In the genomic region with DNA sequence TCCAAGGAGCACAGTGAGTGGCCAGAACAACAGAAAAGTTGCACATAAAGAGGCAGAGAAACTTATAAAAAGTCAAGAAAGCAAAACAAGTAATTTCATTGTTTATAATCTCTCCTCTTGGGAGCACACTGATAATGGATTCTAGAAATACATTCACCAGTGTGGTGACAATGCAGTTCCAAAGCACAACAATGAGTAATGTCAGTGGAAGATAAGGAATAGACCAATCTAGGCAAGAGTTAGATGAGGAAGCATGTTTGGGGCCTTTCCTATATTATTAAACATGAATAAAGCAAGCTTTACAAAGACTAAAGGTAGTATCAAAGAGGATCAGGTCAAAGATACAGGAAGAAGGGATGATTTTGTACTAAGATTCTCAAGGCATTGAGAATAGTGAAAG, we compare ENCODE assay signal across 33 mouse cellular contexts.
"Had no signal": no experiment of that assay in that cellular context is flagged by ENCODE, and none has a peak within 500 bp of the region (broad histone marks: within the 10 kb centered on the region; RNA-seq: fewer than 3 reads in every experiment).

No protein-coding gene starts in this region.

- H3K9me3 ChIP-seq: limb, embryonic 10.5 days; limb, embryonic 12.5 days; limb, embryonic 13.5 days; limb, embryonic 15.5 days; liver, embryonic 12.5 days; liver, embryonic 13.5 days; liver, embryonic 15.5 days; lung, embryonic 15.5 days; midbrain, embryonic 10.5 days; midbrain, embryonic 12.5 days; midbrain, embryonic 13.5 days; midbrain, embryonic 15.5 days; neural tube, embryonic 12.5 days; neural tube, embryonic 13.5 days had no signal

- H3K4me3 ChIP-seq: limb, embryonic 10.5 days; limb, embryonic 12.5 days; limb, embryonic 13.5 days; limb, embryonic 15.5 days; liver, embryonic 12.5 days; liver, embryonic 13.5 days; liver, embryonic 15.5 days; lung, embryonic 15.5 days; megakaryocyte, embryonic 14.5 days; midbrain, embryonic 10.5 days; midbrain, embryonic 12.5 days; midbrain, embryonic 13.5 days; midbrain, embryonic 15.5 days; myocyte; neural tube, embryonic 12.5 days; neural tube, embryonic 13.5 days had no signal

- H3K4me1 ChIP-seq: limb, embryonic 10.5 days; limb, embryonic 12.5 days; limb, embryonic 13.5 days; limb, embryonic 15.5 days; liver, embryonic 12.5 days; liver, embryonic 13.5 days; liver, embryonic 15.5 days; lung, embryonic 15.5 days; megakaryocyte, embryonic 14.5 days; midbrain, embryonic 10.5 days; midbrain, embryonic 12.5 days; midbrain, embryonic 13.5 days; midbrain, embryonic 15.5 days; neural tube, embryonic 12.5 days; neural tube, embryonic 13.5 days had no signal

- H3K9ac ChIP-seq: limb, embryonic 12.5 days; limb, embryonic 13.5 days; limb, embryonic 15.5 days; liver, embryonic 12.5 days; liver, embryonic 13.5 days; liver, embryonic 14.5 days; liver, embryonic 15.5 days; liver, postnatal 0 days; lung, embryonic 14.5 days; lung, embryonic 15.5 days; midbrain, embryonic 12.5 days; midbrain, embryonic 13.5 days; midbrain, embryonic 15.5 days; neural tube, embryonic 12.5 days; neural tube, embryonic 13.5 days had no signal

- ATAC-seq: liver, postnatal 0 days; lung, postnatal 0 days; midbrain, embryonic 13.5 days; midbrain, embryonic 15.5 days; midbrain, embryonic 16.5 days had no signal

- DNase-seq: left cerebral cortex, postnatal 4 days; liver; liver, embryonic 13.5 days; liver, postnatal 0 days; lung, adult 18-20 months; lung, adult 2 months; lung, embryonic 14.5 days; lung, postnatal 10 days; lung, postnatal 14 days; lung, postnatal 36 days; lung, postnatal 4 days; midbrain, embryonic 14.5 days had no signal

- H3K4me2 ChIP-seq: limb, embryonic 12.5 days; limb, embryonic 13.5 days; limb, embryonic 15.5 days; liver, embryonic 11.5 days; liver, embryonic 12.5 days; liver, embryonic 13.5 days; liver, embryonic 15.5 days; lung, embryonic 14.5 days; lung, embryonic 15.5 days; midbrain, embryonic 11.5 days; midbrain, embryonic 12.5 days; midbrain, embryonic 13.5 days; midbrain, embryonic 15.5 days; neural tube, embryonic 12.5 days; neural tube, embryonic 13.5 days had no signal

- H3K27ac ChIP-seq: limb, embryonic 10.5 days; limb, embryonic 12.5 days; limb, embryonic 13.5 days; limb, embryonic 15.5 days; liver, embryonic 12.5 days; liver, embryonic 13.5 days; liver, embryonic 14.5 days; liver, embryonic 15.5 days; lung, embryonic 15.5 days; macrophage; midbrain, embryonic 10.5 days; midbrain, embryonic 12.5 days; midbrain, embryonic 13.5 days; midbrain, embryonic 15.5 days; neural tube, embryonic 12.5 days; neural tube, embryonic 13.5 days had no signal

- H3K36me3 ChIP-seq: limb, embryonic 10.5 days; limb, embryonic 12.5 days; limb, embryonic 13.5 days; limb, embryonic 15.5 days; liver, embryonic 12.5 days; liver, embryonic 13.5 days; liver, embryonic 15.5 days; lung, embryonic 15.5 days; midbrain, embryonic 10.5 days; midbrain, embryonic 12.5 days; midbrain, embryonic 13.5 days; midbrain, embryonic 15.5 days; neural tube, embryonic 12.5 days; neural tube, embryonic 13.5 days had no signal

- H3K27me3 ChIP-seq: limb, embryonic 12.5 days; limb, embryonic 13.5 days; limb, embryonic 15.5 days; liver, embryonic 12.5 days; liver, embryonic 13.5 days; liver, embryonic 15.5 days; lung, embryonic 15.5 days; megakaryocyte, embryonic 14.5 days; midbrain, embryonic 12.5 days; midbrain, embryonic 13.5 days; midbrain, embryonic 15.5 days; neural tube, embryonic 12.5 days; neural tube, embryonic 13.5 days had no signal
